Mouse (Mus musculus) cerebellum, postnatal 36 days (tissue): ENCODE measurements around the gene Nt5c2.
A peak's percentile ranks its signal among the peaks of the same experiment; 100 is the strongest.

Experiments
- DNase-seq, 2 experiments: peaks; one replicate each; pipeline ENCODE4 v3.0.0; 2021 to 2022; ENCODE audit warnings: mixed read lengths in 2 of 2

Nt5c2 gene

DNA sequence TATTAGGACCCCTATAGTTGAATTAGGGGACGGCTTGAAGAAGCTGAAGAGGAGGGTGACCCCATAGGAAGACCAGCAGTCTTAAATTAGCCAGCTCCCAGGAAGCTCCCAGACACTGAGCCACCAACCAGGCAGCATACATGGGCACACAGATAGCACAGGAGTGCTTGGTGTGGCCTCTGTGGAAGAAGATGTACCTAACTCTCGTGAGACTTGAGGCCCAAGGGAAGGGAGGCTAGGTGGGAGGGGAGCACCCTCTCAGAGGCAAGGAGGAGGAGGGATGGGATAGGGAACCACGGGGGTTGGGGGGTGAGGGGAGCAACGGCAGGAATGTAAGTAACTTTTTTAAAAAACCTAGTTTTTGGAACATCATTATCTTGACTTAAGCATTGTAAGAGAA lies 88.6 kb downstream of the Nt5c2 start:
- DNase-seq = no peak

DNA sequence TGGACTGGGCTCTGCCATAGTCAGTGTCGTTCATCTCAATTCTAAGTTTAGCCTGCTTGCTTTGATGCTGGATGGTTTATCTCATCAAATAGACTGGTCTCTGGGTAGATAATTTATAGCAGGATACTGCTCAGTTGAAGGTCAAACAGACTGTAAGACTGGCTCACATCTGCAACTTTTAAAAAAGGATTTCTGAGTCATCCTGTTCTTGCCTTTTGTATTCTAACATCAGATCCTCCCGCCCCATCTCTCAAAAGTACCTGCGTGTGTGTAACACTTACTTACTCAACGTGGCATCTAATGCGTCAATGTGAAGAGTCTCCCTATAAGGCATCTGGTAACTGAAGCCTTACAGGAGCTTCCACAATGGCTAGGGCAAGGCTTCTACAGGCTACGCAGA lies 94.4 kb downstream of the Nt5c2 start:
- DNase-seq = no peak

DNA sequence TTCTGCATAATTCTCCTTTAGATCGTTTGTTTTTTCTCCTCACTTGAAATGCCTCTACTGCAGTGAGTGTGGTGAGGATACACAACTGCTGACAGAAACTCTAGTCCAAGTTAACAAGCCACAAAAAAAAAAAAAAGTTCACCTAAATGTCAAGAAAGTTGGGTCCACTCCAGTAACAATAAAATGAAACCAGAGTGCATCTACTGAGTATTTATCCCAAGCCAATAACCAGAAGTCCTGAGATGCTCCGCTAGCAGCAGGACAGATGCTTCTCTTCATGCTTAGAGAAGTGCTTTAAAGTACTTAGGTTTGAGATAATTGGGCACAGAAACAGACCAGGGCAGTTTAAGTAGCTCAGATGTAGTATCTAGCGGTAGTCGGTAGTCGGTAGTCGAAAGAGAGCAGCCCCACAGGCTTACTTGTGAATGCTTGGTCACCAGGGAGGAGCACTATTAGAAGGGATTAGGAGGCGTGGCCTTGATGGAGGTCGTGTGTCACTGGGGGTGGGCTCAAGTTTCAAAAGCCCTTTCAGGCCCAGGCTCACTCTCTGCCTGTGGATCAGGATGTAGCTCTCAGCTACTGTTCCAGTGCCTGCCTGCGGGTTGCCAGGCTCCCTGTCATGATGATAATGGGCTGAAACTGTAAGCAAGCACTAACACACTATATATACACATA lies 99.4 kb downstream of the Nt5c2 start:
- no peak for DNase-seq

GRCm38 (mm10) chr19:46913626-46914025 lies 101.3 kb downstream of the Nt5c2 start:
- no peak for DNase-seq

DNA sequence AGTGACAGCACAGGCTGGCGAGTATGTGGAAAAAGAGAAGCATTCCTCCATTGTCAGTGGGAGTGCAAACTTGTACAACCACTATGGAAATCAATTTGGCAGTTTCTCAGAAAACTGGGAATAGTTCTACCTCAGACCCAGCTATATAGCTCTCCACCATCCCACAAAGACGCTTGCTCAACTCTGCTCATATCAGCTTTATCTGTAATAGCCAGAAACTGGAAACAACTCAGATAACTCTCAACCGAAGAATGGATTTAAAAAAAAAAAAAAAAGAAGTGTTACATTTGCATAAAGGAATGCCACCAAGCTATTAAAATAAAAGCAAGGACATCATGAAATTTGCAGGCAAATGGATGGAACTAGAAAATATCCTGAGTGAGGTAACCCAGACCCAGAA lies 103.5 kb downstream of the Nt5c2 start:
- DNase-seq = no peak

DNA sequence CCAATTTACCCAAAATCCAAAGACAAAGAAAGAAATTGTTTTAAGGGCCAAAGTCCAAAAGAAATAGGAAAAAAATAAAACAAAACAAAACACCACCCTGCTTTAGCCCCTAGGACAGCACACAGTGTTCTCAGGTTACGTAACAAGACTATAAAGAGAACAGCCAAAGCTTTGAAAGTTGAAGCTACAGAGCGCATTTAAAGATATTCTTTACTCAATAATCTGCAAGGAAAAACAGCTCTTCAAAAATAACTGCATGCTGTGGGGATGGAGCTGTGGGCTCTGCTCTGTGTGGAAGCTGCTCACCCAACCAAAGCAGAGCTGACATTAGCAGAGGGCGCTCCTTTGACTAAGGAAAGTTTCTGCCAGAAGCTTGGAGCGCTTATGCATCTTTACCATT lies 106.0 kb downstream of the Nt5c2 start:
- no peak for DNase-seq

DNA sequence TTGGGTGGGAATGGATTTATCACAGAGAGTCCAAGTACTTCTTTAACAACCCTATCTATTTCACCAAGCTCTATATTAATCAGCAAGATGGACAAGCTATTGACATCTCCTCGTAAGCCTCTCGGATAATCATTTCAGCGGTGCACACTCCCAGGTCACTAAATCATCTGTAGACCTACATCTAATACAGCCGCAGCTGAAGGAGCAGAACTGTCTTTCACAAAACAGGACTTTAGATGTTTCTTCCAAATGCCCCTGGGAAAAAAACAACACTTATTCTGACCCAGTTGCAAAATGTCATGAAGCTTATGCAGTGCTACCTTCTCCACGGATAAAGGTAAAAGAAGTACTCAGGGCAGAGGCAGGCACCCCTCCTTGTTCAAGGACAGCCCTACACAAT lies 106.7 kb downstream of the Nt5c2 start:
- no peak for DNase-seq

- DNase-seq = no peak
Measured at GRCm38 (mm10) chr19:46905971-46906370, 109.0 kb downstream of the Nt5c2 start.

GRCm38 (mm10) chr19:46905383-46905782 lies 109.6 kb downstream of the Nt5c2 start:
- no peak for DNase-seq

GRCm38 (mm10) chr19:46904907-46905306 lies 110.0 kb downstream of the Nt5c2 start:
- DNase-seq = no peak

- DNase-seq = no peak
Measured at GRCm38 (mm10) chr19:46903379-46903778, 111.6 kb downstream of the Nt5c2 start.

DNA sequence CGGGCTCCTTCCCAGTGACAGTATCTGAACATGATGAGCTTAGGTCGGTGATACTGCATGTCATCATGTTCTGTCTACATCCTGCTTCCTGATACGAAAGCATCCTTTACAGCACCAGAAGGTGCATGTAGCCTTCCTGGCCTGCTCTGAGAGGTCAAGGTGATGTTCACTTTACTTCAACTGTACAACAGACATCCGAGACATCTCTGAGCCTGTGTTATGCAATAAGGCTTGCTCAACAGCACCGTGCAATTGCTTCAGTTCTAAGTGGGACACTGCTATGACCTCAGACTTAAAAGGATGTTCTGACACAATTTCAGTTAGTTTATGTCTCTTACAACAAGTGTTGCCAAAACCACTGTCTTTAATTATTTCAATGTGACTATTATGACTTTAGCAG lies 113.6 kb downstream of the Nt5c2 start:
- DNase-seq = no peak

DNA sequence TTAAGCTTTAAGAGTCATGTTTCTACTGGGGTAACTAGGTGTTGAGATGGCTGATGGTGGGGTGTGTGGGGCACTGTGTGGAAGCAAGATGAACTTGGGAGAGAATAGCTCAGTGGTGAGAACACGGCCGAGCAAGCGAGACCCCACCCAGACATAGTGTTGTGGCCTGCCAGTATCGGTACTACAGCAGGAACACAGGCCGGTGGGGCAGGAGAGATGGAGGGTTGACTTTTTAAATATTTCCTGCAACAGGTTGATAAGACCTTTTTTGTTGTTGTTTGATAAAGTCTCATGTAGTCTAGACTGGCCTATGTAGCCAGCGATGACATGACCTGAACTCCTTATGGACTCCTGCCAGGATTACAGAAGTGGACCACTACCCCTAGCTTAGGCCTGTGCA lies 114.2 kb downstream of the Nt5c2 start:
- DNase-seq = no peak

- DNase-seq = no peak
Measured at GRCm38 (mm10) chr19:46899871-46900270, 115.1 kb downstream of the Nt5c2 start.

- DNase-seq = peak in 1 of 2 experiments; percentile 44
Measured at GRCm38 (mm10) chr19:46899306-46899705, 115.6 kb downstream of the Nt5c2 start.

DNA sequence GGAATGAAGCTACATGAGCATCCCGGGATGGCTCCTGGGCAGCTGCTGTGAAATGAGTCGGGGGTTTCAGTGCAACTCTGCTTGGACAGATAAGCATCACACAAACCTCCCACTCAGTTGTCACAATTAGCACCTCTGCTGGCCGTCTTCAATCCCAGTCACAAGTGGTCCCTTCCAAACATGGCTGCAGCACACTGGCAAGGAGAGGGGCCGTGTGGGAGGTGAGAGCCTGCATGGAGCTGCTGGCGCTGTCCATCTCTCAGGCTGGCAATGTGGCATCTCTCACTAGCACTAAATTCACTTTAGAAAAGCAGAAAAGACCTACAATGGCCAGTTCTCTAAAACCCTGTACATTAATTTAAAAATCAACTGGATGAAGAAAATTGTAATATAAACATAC lies 116.7 kb downstream of the Nt5c2 start:
- no peak for DNase-seq

- DNase-seq = no peak
Measured at GRCm38 (mm10) chr19:46897135-46897534, 117.8 kb downstream of the Nt5c2 start.

GRCm38 (mm10) chr19:46893484-46893883 lies 121.5 kb downstream of the Nt5c2 start:
- DNase-seq = no peak

GRCm38 (mm10) chr19:46892856-46893255 lies 122.1 kb downstream of the Nt5c2 start:
- DNase-seq = no peak

DNA sequence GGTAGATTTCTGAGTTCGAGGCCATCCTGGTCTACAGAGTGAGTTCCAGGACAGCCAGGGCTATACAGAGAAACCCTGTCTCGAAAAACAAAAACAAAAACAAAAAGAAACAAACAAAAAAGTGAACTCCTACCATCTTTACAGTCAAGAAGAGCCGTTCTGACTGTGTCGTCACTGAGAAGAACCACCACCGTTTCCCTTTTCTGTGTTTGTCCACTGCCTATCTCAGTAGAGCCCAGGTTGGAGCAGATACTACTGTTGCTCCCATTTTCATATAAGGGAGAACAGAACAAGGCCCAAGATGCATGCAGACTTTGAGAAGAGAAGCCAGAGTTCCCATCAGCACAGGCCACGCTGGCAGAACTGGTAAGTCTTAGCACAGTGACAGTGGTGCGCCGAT lies 124.3 kb downstream of the Nt5c2 start:
- DNase-seq = no peak

- DNase-seq = peak in 1 of 2 experiments; percentile 1
Measured at GRCm38 (mm10) chr19:46889666-46890065, 125.3 kb downstream of the Nt5c2 start.

- peak in 1 of 2 experiments; percentile 1 for DNase-seq
Measured at GRCm38 (mm10) chr19:46887811-46888527, 127.0 kb downstream of the Nt5c2 start.

DNA sequence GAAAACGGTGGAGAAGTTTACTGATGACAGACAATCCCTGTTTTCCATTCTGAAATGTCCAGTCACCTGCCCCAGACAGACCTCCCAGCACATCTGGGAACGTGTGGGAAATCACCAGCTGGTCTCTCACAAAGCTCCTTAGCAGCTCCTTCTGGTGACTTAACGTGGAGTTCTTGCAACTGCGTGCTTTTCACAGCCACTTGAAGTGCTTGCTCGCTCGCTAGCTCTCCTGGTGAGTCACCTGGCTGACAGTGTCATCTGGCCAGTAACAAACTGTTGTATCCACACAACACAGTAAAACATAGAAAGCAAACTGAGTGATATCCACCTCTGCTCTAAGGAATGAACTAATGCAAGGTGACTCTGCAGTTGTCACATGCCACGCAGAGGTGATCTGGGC lies 128.1 kb downstream of the Nt5c2 start:
- peak in 1 of 2 experiments; percentile 1 for DNase-seq

DNA sequence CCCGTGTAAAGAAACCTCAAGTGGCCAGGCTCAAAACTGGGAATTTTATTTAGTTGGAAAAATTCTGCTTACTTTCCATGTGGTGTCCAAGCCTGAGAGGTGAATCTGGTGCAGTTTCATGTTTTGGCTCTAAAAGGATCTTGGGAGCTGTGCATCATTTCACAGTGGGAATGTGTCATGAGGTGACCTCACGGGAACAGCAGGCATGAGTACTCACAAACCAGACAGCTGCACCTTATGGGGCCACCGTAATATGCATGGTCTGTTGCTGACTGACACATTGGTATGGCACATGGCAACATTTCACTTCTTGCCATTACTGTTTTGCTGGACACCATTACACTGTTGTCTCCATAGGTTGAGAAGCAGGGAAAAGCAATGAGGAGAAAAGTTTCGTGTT lies 129.6 kb downstream of the Nt5c2 start:
- no peak for DNase-seq

DNA sequence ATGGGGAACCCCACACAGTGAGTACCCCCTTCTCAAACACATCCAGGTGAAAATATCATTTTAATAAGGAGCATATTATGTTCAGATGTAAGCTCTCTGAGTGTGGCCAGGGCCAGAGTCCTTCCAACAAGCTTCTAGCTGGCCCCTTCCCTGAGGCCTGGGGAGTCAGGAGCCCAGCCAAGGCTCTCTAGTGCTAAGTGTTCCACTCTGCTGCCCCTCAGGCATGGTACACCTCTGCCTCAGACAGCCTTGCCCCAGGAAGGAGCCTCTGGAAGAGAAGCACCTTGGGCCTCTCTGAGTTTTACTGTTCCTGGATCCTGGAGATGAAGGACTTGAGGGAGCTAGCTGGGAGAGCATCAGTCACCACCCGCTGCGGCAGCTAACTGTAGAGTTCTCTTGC lies 135.1 kb downstream of the Nt5c2 start:
- no peak for DNase-seq
